Mouse (Mus musculus): Measurements from ENCODE around the gene Gpatch3.
A peak's percentile ranks its signal among the peaks of the same experiment; 100 is the strongest.

The Gpatch3 gene

DNA sequence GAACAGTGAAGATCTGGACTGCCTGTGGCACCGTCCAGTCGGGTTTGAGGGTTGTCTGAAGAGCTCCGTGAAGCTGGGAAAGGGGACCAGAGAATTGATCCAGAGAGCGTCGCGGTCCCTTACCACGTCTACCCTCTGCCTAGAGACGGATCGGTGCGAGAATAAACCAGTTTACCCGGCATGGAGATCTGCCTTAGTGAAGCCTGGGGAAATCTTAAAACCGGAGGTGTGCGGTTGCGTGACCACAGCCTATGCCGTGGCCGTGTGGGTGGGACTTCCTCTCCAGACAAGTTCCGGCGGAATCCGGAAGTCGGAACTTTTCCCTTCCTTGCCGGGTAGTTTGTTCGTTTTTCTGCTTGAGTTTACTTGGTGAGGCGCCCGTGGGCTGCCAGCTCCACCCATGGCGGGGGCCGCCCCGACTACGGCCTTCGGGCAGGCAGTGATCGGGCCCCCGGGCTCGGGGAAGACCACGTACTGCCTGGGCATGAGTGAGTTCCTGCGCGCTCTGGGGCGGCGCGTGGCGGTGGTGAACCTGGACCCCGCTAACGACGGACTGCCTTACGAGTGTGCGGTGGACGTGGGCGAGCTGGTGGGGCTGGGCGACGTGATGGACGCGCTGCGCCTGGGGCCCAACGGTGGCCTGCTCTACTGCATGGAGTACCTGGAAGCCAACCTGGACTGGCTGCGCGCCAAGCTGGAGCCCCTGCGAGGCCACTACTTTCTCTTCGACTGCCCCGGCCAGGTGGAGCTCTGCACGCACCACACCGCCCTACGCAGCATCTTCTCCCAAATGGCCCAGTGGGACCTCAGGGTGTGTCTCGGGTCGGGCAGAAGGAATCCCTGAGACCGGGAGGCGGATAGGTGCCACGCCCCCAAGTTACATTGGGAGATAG, 9.8 kb downstream of the Gpatch3 start, which contains the start of gene Gpn2:
Gene Gpn2, plus strand, starts transcription at position 304 of the 893 bp plus-strand sequence.
- DNase-seq (ENCODE audit: low spot score): peak; percentile 92

DNA sequence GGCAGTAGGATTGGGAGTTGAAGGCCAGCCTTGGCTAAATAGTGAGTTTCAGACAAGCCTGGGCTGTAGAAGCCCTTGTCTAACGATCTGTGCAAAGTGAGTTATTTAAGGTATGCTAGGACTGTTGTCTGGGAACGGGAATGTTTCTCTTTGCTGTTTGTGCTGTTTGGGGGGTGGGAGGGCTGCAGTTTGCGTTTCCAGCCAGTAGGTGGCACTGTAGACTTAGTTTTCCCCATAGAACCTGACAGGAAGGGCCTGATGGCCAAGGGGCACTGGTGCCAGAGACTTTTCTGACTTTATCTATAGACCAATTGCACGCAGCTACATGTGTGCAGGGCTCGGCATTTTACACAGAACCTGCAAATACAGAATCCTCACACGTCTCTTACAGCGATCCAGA, 18.0 kb downstream of the Gpatch3 start:
- peak; percentile 88 for DNase-seq (ENCODE audit: low spot score)

DNA sequence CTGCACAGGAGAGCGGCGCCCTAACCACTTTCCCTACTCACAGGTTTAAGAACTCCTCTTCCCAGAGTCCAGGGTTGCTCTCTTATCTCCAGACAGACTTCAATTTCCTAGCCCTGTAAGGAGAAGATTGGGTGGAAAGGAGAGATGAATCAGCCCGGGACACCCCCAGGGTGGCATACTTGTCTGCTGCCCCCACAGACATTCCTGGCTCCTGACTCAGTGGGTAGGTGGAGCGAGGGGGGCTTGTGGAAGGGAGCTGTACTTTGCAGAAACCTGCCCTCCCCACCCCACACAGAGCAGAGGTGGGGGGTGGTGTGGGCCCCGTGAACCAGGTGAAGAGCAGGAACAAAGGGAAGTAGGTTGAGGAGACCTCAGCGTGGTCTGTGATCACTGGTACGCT, 21.0 kb downstream of the Gpatch3 start:
- no peak for DNase-seq (ENCODE audit: low spot score)

DNA sequence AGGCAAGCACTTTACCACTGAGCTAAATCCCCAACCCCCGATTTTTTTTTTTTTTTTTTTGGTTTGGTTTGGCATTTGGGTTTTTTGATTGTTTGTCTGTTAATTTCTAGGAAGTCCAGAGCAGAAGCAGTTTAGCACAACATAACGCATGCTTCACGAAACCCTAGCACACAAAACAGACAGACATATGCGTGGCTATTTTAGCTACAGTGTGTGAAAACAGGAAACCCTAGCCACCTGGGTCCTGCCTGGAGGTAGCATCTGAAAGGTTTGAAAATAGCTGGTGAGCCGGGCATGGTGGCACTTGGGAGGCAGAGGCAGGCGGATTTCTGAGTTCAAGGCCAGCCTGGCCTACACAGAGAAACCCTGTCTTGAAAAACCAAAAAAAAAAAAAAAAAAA, 21.5 kb downstream of the Gpatch3 start:
- no peak for DNase-seq (ENCODE audit: low spot score)

DNA sequence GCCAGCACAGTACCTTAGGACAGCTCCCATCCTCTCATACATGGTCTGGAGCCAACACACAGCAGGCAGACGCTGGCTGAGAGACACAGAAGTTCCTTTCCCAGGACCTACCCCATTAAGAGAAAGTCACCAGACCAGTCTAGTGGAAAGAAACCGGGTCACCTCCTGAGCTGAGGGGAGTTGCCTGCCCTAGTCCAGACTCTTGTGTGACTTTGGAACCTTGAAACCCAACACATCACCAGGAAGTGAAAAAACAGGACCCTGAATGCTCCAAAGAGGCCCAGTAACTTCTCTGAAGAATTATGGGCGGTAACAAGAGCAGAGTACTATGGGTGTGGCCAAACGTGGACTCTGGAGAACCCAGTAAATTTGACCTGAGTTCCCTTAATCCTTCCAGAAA, 24.1 kb downstream of the Gpatch3 start:
- no peak for DNase-seq (ENCODE audit: low spot score)

DNA sequence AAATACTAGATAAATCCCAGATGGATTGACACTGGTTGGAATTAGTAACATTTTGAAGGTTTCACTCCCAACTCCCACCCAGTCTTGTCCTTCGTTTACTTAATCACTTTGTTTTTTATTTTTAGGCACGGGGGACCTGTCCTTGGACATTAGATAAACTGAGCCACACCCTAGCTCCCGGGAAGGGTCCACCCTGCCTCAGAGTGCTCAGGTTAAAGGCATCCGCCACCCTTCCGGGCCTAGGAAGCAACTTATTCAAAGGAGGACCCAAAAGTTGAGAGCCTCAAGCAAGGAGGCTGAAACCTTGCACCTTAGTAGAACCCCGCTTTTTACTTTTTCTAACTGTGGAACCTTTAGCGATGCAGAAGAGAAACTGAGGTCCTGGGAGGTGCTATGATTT, 24.6 kb downstream of the Gpatch3 start:
- DNase-seq (ENCODE audit: low spot score): no peak

DNA sequence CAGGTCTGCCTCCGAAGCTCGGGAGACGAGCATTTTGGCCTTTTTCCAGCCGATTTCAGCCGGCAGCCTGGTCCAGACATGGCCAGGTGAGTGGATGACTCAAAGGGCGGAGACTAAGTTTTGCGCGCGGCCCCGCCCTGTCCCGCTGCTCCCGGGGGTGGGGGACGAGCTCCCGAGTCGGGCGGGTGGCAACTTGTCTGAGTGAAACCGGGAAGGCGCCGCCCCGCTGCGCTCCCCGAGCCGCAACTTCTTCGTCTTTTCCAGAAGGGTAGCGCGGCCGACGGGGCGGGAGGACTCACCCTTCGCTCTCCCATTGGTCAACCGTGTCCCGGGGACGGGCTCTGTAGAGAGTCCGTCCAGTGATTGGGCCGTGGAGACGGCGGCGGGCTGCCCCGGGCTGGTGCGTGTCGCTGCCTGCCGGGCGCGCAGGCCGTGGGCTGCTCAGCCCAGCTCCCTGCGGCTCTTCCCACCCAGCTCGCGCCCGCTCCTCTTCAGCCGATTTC, 25.1 kb downstream of the Gpatch3 start:
- peak; percentile 91 for DNase-seq (ENCODE audit: low spot score)

DNA sequence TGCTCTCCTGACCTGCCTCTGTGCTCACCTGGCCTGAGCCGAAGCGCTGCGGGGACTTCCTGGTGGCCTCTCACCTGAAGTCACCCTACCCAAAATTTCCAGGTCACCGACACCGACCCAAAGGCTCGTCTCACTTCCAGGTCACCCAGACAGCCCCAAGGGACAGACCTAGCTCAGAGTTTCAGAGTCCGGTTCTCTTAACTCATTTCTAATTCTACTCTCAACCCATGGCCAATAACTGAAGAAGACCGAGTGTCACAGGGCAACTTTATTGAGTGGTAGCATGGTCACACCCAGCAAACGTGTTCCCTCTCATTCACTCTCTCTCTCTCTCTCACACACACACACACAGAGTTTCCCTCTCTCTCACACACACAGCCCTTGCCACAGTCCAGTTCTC, 25.8 kb downstream of the Gpatch3 start:
- DNase-seq (ENCODE audit: low spot score): no peak

DNA sequence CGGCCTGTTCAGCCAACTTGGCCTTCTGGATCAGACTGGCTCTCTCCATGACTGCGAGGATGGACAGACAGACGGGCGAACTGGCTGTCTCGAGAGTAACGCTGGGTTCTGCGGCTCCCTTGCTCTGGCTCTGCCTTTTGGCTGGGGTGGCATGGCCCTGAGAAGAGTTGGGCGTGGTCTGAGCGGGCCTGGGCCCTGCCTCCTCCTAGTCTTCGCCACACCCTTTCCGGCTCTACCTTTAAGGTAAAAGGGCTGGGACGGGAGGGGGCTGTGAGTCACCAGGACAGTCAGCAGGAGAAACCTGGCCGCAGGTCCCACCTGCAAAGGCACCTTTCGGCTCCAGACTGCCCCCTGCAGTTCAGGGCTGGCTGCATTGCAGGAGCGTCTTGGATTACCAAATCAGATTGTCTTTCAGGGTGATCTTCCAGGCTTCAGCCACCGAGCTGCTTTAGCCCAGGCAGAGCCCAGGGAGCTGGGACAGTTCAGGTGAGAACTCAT, 27.2 kb downstream of the Gpatch3 start, which contains the start of gene Sfn:
Gene Sfn, minus strand, starts transcription at position 448 of the 498 bp plus-strand sequence.
- DNase-seq (ENCODE audit: low spot score): peak; percentile 39

DNA sequence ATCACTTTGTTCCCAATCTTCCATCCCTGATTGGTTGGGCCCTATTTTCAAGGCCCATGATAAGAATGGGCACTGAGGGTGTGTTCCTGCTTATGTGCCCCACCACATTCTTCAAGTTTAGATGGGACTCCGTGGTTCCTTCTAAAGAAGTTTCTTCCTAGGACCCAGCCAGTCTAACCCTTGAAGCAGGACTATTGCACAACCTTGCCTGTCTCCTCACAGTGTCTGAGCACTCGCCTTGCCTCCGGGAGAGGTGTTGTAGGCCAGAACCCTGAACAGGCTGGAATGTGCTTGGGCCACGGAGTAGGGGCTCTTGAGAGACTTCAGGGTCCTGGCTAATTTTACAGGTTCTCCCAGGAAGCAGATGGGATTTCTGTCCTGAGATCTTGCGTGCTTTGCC, 28.5 kb downstream of the Gpatch3 start:
- DNase-seq (ENCODE audit: low spot score): no peak

DNA sequence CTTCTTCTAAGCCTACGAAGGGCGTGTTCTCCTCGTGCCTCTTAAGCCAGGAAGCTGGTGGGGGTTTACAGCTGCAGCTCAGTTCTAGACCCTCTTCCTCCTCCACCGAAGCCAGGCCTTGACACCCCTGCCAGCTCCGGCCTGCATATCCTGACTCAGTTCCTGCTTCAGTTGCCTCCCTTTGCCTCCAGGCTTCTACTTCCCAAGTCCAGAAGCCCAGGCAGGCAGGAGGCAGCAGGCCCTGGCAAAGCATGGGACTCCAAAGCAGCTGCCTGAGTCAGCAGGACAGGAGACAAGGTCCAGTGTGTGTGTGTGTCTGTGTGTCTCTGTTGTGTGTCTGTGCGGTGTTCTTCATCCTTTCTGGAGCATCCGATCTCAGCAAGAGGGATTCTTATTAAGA, 29.6 kb downstream of the Gpatch3 start:
- no peak for DNase-seq (ENCODE audit: low spot score)

DNA sequence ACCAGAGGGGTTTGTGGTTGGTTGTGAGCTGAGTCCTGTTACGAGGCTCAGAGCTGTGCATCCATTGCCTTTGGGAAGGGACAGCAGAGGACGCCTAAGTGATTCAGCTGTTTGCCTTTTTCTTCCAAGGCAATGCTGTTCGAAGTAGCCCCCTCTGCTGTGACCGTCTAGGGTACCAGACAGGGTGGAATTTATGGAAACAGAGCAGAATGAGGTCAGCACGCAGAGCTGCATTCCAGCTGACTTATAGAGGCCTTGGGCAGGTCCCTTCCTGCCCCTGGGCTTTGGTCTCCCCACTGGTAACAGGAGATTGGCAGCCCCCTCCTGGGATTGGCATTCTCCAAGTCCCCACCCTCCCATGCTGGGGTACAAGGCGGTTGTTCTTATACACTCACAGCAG, 30.3 kb downstream of the Gpatch3 start:
- no peak for DNase-seq (ENCODE audit: low spot score)

DNA sequence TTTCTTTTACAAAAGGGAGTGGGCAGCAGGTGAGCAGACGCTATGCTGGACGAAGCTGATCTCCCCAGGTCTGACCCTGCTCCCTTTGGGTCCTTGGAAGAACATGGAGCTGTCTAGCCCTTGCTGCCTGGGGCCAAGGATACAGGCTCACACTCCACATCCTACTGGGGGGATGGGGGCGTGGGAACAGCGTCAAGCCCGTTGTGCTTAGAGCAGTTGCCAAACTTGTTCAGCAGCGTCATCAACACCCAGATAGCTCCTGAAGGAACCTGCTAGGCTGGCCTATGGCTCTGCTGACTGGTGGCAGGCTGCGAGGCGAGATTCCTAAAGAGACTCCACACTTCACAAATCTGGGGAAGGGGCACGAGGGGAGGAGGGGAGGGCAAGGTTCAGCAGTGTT, 30.8 kb downstream of the Gpatch3 start:
- no peak for DNase-seq (ENCODE audit: low spot score)

DNA sequence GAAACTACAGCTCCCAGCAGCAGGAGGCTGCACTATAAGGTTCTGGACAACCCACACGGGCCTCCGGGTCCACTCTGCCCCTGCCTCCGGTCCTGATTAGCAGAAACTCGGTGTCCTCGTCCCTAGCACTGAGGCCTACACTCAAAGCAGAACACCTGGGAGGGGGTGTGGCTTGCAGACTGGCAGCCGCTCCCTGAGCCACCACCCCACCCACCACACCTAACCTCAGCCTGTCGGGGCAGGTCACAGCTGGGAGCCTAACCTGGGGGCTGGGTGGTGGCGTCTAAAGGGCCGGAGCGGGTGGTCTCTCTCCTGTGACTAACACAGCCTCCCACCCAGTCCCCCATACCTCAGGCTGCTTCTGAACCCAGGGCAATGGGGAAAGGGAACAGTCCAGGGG, 32.7 kb downstream of the Gpatch3 start:
- DNase-seq (ENCODE audit: low spot score): no peak

DNA sequence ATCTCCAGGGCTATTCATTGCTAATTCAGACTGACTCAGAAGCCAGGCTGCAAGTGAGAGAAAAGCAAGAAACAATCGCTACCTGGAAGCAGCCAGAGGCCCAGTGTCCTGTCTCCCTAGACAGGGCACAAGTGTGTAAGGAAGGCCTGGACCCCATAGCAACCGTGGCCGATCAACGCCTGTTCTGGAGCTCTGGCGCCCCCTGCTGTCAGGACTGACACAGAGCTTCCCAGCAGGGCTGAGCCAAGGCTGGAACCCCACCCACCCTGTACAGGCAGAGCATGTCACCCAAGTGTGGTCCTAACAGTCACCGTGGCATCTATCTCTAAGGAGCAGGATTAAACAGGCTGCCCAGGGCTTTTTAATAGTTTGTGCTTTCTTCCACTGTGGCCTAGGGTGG, 35.2 kb downstream of the Gpatch3 start:
- DNase-seq (ENCODE audit: low spot score): peak; percentile 87

DNA sequence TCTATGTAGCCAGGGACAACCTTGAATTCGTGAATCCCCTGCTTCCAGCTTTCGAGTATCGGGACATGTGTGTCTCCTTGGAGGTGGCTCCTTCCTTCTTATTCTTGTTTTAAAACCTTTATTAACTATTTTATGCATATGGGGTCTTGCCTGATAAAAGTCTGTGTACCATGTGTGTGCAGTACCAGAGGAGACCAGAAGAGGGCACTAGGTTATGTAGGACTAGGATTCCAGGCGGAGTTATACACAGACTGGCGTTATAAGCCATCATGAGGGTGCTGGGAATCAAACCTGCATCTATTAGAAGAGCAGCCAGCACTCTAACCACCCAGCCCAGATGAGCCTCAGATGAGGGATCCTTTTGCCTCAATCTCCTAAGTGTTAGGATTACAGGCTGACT, 37.3 kb downstream of the Gpatch3 start:
- DNase-seq (ENCODE audit: low spot score): no peak

DNA sequence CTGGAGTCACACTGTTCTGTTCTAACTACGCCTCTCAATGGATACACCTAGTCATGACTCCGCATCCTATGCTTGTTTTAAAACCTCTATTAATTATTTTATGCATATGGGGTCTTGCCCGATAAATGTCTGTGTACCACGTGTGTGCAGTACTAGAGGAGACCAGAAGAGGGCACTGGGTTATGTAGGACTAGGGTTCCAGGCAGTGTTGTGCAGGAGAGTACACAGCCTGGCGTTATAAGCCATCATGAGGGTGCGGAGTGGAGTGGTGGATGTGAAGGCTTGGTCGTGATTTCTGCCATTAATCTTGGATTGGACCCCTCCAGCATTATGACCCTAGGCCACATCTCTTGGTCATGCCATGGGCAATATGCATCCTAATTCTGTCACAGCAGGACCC, 37.9 kb downstream of the Gpatch3 start:
- DNase-seq (ENCODE audit: low spot score): no peak

DNA sequence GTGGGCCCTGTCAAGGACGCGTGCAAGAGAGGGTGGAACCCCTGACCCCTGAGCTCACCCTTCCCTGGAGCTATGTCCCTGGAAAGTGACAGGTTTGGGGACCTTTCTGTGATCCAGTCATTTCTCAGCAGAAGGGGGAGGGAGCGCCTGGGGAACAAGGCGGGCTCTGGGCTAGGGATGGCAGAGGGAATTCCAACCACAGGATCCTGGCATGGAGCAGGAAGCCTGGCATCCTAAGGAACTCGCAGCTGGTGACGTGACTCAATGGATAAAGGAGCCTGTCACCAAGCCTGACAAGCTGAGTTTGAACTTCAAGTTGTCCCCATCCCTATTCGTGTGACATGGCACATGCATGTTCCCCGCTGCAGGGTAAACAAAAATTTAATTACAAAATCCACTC, 38.5 kb downstream of the Gpatch3 start:
- no peak for DNase-seq (ENCODE audit: low spot score)

DNA sequence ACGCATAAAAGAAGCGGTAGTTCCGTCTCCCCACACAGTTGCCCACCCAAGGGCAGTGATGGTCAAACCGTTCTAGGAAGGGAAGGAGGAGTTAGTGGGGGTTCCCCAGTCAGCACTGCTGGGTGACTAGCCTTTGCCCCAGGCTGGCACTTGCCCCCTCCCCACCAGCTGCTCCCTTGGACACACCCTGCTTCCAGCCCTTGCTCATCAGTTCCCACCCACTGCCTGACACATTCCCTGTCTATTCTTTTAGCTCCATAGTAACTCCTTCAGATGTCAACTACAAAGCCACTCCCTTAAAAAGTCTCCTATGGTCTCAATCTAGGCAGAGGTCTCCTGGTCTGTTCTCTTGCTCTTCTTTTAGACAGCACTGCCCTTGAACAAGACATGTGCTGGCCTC, 39.3 kb downstream of the Gpatch3 start:
- no peak for DNase-seq (ENCODE audit: low spot score)

DNA sequence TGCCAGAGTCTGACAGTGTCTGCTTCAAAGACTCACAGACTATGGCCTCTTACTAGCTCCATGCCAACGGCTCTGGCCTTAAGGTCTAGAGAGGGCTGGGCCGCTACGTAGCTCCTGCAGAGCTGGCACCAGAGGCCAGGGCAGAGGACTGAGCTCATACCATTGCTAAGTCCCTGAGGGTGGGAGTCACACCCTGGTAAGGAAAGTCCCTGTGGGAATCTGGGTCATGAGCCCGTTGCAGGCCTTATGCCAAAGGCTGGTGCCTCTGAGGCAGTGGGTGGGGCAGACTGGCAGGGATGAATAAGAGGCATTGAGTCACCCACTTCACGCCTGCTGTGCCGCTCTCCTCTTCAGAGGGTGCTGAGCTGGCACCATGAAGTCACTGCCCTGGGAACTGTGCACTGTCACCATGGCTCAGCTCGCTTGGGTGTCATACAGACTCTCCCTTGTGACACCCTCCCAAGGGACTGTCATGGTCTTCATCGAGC, 39.8 kb downstream of the Gpatch3 start:
- no peak for DNase-seq (ENCODE audit: low spot score)

DNA sequence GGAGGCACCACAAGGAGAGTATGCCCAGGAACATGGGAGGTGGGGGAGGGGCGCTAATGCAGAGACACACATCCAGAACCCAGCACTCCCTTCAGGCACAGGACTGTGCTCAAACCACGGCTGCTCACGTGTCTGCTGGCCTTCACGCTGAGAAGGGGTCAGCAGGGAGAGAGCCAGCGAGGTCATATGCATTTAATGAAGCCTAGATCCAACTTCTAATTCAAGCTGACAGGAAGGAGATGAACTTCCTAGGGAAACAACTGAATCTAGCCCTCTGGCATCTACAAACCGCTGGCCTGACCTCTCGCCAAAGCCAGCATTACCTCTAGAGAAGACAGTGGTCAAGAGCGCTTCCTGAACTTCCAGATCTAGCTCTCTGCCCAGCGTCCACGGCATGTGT, 40.9 kb downstream of the Gpatch3 start:
- no peak for DNase-seq (ENCODE audit: low spot score)

DNA sequence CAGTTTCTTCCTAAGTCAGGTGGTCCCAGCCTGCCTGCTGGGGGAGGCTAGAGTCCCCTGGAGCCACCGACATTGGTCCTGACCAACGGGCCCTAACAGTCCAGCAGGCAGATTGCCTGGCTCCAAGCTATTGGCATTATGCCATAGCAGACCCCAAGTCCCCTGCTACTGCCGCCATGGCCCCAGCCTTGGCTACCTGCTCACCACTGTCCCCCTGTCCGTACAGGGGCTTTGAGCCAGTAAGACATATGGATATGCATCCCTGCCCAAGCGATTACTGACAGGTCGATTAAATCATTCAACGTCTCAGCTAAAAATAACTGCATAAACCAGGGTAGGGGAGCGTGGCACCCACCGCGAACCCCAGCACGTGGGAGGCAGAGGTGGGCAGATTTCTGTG, 43.4 kb downstream of the Gpatch3 start:
- DNase-seq (ENCODE audit: low spot score): no peak

DNA sequence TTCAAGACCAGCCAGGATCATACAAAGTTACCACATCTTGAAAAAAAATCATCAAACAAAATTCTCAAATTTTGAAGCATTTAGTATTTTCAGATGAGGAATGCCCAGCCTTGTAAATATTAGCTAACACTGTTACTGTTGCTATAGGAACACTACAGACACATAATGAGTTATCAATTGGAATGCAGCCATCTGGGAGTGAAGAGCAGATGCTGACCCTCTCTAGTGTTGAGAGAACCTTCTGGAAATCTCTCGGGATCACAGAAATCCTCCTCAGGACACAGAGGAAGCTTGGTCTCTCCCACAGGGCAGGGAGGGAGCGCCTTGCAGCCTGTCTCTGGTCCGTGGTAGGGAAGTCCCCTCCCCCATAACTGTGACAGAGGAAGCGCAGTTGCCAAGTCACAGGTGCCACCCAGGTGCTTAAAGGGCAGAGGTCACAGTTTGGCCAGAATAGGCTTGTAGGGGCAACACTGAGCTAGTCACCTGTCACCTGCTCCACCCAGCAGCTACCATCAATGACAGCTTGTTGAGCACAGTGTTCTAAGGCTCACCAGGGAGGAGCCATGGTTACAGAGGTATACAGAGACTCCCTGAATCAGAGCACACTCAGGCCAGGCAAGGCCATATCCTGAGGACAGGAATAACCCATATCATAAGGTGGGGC, 45.1 kb downstream of the Gpatch3 start:
- DNase-seq (ENCODE audit: low spot score): no peak
